Mouse (Mus musculus): ENCODE measurements around the gene Crls1. TPM values are rescaled to one million over a fixed set of nuclear protein-coding genes. Genes with fewer than 3 reads are reported as not detected.
A peak's percentile ranks its signal among the peaks of the same experiment; 100 is the strongest.

The Crls1 gene
- total and polyA plus RNA-seq, 2 experiments, result 41.3 to 80.9 TPM

DNA sequence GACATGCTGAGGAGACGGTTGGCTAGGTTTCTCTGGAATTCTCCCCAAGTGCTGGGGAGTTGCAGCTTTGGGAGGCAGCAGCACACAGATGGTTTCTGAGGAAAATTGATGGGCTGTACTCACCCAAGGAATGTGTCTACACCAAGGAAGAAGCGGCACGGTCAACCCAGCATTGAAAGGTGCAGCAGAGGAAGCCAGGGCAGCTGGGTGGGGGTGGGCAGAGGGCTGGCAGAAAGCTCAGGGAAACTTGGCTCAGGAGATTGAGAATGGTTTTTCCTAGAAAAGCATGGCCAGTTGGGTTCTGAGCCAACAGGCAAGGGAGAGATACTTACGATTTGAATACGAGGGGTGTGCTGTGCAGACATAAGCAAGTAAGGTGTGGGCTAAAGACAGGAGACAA, 47.4 kb downstream of the Crls1 start:
- Histone ChIP-seq H3K27me3 (ENCODE audit: control insufficient read depth, insufficient read depth, low read length) (no peaks in the 10 kb centered on the region), H3K9ac (ENCODE audit: low read depth, low read length) (no peak overlapping the region), H3K27ac (replicated peaks; ENCODE audit: insufficient read depth, low read depth, low read length) (no peak overlapping the region), H3K79me2 (ENCODE audit: control insufficient read depth, insufficient read depth, low read length) (no peaks in the 10 kb centered on the region; the same call in 1 of the 2 replicates), H3K36me3 (ENCODE audit: control insufficient read depth, insufficient read depth, low read length) (no peaks in the 10 kb centered on the region), H3K4me1 (ENCODE audit: control insufficient read depth, insufficient read depth, low read length) (no peaks in the 10 kb centered on the region), H3K4me3 (ENCODE audit: insufficient read depth, low read depth, low read length) (no peak overlapping the region)
- WGBS, result 87% methylated on average over 5 of the region's 5 CpGs
- no peak for DNase-seq (ENCODE audit: extremely low read depth, low read depth, low spot score)
- TF ChIP-seq CTCF (IDR thresholded peaks at IDR 0.05; ENCODE audit: low read depth, low read length) (no peak), POLR2A (IDR thresholded peaks at IDR 0.05; ENCODE audit: extremely low read depth, insufficient read depth, low read length) (no peak)

DNA sequence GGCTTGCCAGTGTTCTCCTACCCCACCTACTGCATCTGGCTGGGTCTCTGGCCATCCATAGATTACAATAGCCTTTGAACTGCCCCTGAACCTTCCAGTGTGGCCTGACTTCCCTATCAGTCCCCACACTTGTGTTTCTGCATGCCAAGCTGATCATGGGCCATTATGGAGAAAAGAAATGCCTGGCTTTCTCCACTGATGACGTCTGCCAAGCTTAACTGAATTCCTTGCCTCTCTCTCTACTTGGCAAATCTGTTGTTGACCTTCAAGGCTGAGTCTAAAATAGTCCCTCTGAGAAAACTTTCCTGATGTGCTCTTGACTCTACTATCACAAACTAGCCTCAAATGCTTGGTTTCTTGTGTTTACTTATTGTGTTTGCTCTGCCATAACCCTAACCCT, 51.7 kb downstream of the Crls1 start:
- no peak overlapping the region for H3K4me3 ChIP-seq (ENCODE audit: insufficient read depth, low read depth, low read length)
- no peak for DNase-seq (ENCODE audit: extremely low read depth, low read depth, low spot score)
- H3K27me3 ChIP-seq (ENCODE audit: control insufficient read depth, insufficient read depth, low read length), result no peaks in the 10 kb centered on the region
- no peaks in the 10 kb centered on the region for H3K4me1 ChIP-seq (ENCODE audit: control insufficient read depth, insufficient read depth, low read length)
- TF ChIP-seq POLR2A (IDR thresholded peaks at IDR 0.05; ENCODE audit: extremely low read depth, insufficient read depth, low read length) (no peak), CTCF (IDR thresholded peaks at IDR 0.05; ENCODE audit: low read depth, low read length) (no peak)
- H3K9ac ChIP-seq (ENCODE audit: low read depth, low read length), result no peak overlapping the region
- no peaks in the 10 kb centered on the region for H3K79me2 ChIP-seq (ENCODE audit: control insufficient read depth, insufficient read depth, low read length)
- H3K27ac ChIP-seq (replicated peaks; ENCODE audit: insufficient read depth, low read depth, low read length), result no peak overlapping the region
- H3K36me3 ChIP-seq (ENCODE audit: control insufficient read depth, insufficient read depth, low read length), result no peaks in the 10 kb centered on the region
- WGBS, result 66% methylated on average over 1 of the region's 1 CpGs

DNA sequence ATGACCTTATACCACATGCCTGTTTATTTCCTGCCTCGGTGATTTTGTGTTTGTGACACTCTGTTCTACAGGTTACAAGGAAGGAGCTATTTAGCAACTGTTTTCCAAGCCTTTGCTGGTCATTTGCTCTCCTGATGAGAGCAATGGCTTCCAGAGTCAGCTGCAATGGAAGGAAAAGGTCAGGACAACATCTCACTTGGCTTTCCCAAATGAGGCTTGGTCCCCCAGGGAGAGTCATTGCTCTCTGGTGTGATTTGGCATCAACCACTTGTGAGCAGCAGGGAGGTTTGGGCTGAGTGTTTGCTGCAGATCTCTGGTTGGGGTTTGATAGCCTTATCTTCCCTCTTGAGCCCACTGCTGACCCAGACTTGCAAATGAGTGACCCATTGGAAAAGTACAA, 54.1 kb downstream of the Crls1 start:
- TF ChIP-seq CTCF (IDR thresholded peaks at IDR 0.05; ENCODE audit: low read depth, low read length) (no peak), POLR2A (IDR thresholded peaks at IDR 0.05; ENCODE audit: extremely low read depth, insufficient read depth, low read length) (no peak)
- no peak for DNase-seq (ENCODE audit: extremely low read depth, low read depth, low spot score)
- H3K4me3 ChIP-seq (ENCODE audit: insufficient read depth, low read depth, low read length), result no peak overlapping the region
- H3K4me1 ChIP-seq (ENCODE audit: control insufficient read depth, insufficient read depth, low read length), result no peaks in the 10 kb centered on the region
- WGBS, result 84% methylated on average over 1 of the region's 1 CpGs
- no peaks in the 10 kb centered on the region for H3K27me3 ChIP-seq (ENCODE audit: control insufficient read depth, insufficient read depth, low read length)
- H3K9ac ChIP-seq (ENCODE audit: low read depth, low read length), result no peak overlapping the region
- H3K27ac ChIP-seq (replicated peaks; ENCODE audit: insufficient read depth, low read depth, low read length), result no peak overlapping the region
- H3K36me3 ChIP-seq (ENCODE audit: control insufficient read depth, insufficient read depth, low read length), result no peaks in the 10 kb centered on the region
- no peaks in the 10 kb centered on the region for H3K79me2 ChIP-seq (ENCODE audit: control insufficient read depth, insufficient read depth, low read length)

DNA sequence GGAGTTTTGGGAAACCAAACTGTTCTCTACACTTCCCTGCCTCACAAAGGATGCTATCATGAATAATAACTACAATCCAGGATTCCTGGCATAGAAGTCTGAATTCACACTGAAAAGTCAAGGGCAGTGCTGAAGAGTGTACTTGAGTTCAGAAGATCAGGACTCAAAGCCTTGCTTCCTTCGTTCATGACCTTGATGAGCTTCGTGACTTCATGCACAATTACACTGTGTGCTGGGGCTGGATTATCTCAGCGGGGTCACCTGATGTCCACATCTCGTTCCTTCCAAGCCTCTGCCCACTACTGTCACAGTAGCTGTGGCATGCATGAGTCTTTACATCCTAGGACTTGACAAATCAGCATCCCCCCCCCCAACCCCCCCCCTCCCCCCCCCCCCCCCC, 55.2 kb downstream of the Crls1 start:
- no peaks in the 10 kb centered on the region for H3K27me3 ChIP-seq (ENCODE audit: control insufficient read depth, insufficient read depth, low read length)
- H3K79me2 ChIP-seq (ENCODE audit: control insufficient read depth, insufficient read depth, low read length), result no peaks in the 10 kb centered on the region
- DNase-seq (ENCODE audit: extremely low read depth, low read depth, low spot score), result no peak
- H3K4me1 ChIP-seq (ENCODE audit: control insufficient read depth, insufficient read depth, low read length), result no peaks in the 10 kb centered on the region
- 80% methylated on average over 4 of the region's 4 CpGs for WGBS
- no peak overlapping the region for H3K4me3 ChIP-seq (ENCODE audit: insufficient read depth, low read depth, low read length)
- no peak overlapping the region for H3K27ac ChIP-seq (replicated peaks; ENCODE audit: insufficient read depth, low read depth, low read length)
- TF ChIP-seq POLR2A (IDR thresholded peaks at IDR 0.05; ENCODE audit: extremely low read depth, insufficient read depth, low read length) (no peak), CTCF (IDR thresholded peaks at IDR 0.05; ENCODE audit: low read depth, low read length) (no peak)
- H3K36me3 ChIP-seq (ENCODE audit: control insufficient read depth, insufficient read depth, low read length), result no peaks in the 10 kb centered on the region
- no peak overlapping the region for H3K9ac ChIP-seq (ENCODE audit: low read depth, low read length)

DNA sequence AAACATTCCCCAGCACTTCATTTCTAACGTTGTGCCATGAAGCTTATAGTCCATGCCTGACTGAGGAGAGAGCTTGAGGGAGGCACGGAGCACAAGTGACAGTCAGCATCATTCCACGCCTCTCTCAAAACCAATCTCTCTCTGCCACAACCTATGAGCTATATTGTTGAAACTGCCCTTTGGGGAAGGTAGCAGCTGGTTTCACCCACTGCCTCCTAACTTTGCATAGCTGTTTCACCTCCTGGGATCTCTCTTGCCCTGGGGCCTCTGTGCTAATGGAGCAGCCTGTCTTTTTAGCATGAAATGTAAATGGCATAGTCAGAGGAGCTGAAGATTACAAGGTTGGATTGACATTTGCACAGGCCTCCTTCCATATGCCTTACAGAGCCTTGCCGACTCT, 55.6 kb downstream of the Crls1 start:
- no peaks in the 10 kb centered on the region for H3K79me2 ChIP-seq (ENCODE audit: control insufficient read depth, insufficient read depth, low read length)
- H3K4me3 ChIP-seq (ENCODE audit: insufficient read depth, low read depth, low read length), result no peak overlapping the region
- no peak for DNase-seq (ENCODE audit: extremely low read depth, low read depth, low spot score)
- H3K27me3 ChIP-seq (ENCODE audit: control insufficient read depth, insufficient read depth, low read length), result no peaks in the 10 kb centered on the region
- H3K36me3 ChIP-seq (ENCODE audit: control insufficient read depth, insufficient read depth, low read length), result no peaks in the 10 kb centered on the region
- 97% methylated on average over 3 of the region's 4 CpGs for WGBS
- no peaks in the 10 kb centered on the region for H3K4me1 ChIP-seq (ENCODE audit: control insufficient read depth, insufficient read depth, low read length)
- H3K9ac ChIP-seq (ENCODE audit: low read depth, low read length), result no peak overlapping the region
- H3K27ac ChIP-seq (replicated peaks; ENCODE audit: insufficient read depth, low read depth, low read length), result no peak overlapping the region
- TF ChIP-seq CTCF (IDR thresholded peaks at IDR 0.05; ENCODE audit: low read depth, low read length) (no peak), POLR2A (IDR thresholded peaks at IDR 0.05; ENCODE audit: extremely low read depth, insufficient read depth, low read length) (no peak)

DNA sequence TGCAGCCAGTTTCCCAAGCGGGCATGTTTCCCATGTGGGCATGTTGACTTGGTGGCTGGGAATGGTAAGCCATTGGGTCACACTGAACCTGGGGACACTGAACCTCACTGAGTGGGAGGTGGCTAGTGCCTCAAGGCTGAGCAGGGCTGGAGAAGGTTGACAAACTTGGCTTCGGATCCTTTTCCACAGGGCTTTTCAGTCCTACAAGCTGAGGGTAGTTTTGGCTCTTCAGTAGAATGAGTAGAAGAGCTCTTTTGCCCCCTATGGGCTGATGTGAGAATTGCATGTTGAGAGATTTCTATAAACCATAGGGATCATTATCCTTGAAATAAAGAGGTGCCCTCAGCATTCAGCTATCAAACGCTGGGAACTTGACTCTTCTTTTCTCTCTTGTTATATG, 57.0 kb downstream of the Crls1 start:
- H3K27me3 ChIP-seq (ENCODE audit: control insufficient read depth, insufficient read depth, low read length), result no peaks in the 10 kb centered on the region
- H3K4me3 ChIP-seq (ENCODE audit: insufficient read depth, low read depth, low read length), result no peak overlapping the region
- TF ChIP-seq POLR2A (IDR thresholded peaks at IDR 0.05; ENCODE audit: extremely low read depth, insufficient read depth, low read length), result no peak
- peak; percentile 26; the same call in 1 of the 2 replicates for TF ChIP-seq CTCF (IDR thresholded peaks at IDR 0.05; ENCODE audit: low read depth, low read length)
- 10% methylated on average over 3 of the region's 3 CpGs for WGBS
- no peak overlapping the region for H3K27ac ChIP-seq (replicated peaks; ENCODE audit: insufficient read depth, low read depth, low read length)
- no peak overlapping the region for H3K9ac ChIP-seq (ENCODE audit: low read depth, low read length)
- H3K36me3 ChIP-seq (ENCODE audit: control insufficient read depth, insufficient read depth, low read length), result no peaks in the 10 kb centered on the region
- H3K4me1 ChIP-seq (ENCODE audit: control insufficient read depth, insufficient read depth, low read length), result no peaks in the 10 kb centered on the region
- DNase-seq (ENCODE audit: extremely low read depth, low read depth, low spot score), result peak; percentile 100
- no peaks in the 10 kb centered on the region for H3K79me2 ChIP-seq (ENCODE audit: control insufficient read depth, insufficient read depth, low read length)

Data from liver, adult 2 months (tissue).